Mouse (Mus musculus) embryonic facial prominence, embryonic 12.5 days (tissue): ENCODE data around the gene Glipr1l2. TPM values are rescaled to one million over a fixed set of nuclear protein-coding genes. Genes with fewer than 3 reads are reported as not detected.
"Not testable (repeated sequence)": the region's sequence is repeated elsewhere in the genome, so short reads cannot be mapped to it uniquely, and the experiment has no call there.

Experiments used
- ATAC-seq: fragments of 200-750 bp; cut with Nextera tagmentation; 2 replicates; pipeline ENCODE4 v1.8.0; 2017; ENCODE audit not compliant: insufficient number of reproducible peaks, insufficient read depth, low FRiP score, low TSS enrichment
- H3K27ac ChIP-seq: fragments of 300-500 bp; sonication (generic); 2 replicates; pipeline ENCODE4 v1.5.1; 2016; ENCODE audit warnings: mild to moderate bottlenecking
- H3K27me3 ChIP-seq: fragments of 300-500 bp; sonication (generic); 2 replicates; pipeline ENCODE4 v1.6.1; 2016; ENCODE audit warnings: mild to moderate bottlenecking, moderate library complexity
- H3K36me3 ChIP-seq: fragments of 300-500 bp; sonication (generic); 2 replicates; pipeline ENCODE4 v1.6.1; 2016; ENCODE audit warnings: mild to moderate bottlenecking
- H3K4me1 ChIP-seq: fragments of 300-500 bp; sonication (generic); 2 replicates; pipeline ENCODE4 v1.6.1; 2016
- H3K4me2 ChIP-seq: fragments of 300-500 bp; sonication (generic); replicated peaks from 2 replicates; pipeline ENCODE4 v1.6.1; 2016; ENCODE audit warnings: mild to moderate bottlenecking, moderate library complexity
- H3K4me3 ChIP-seq: fragments of 300-500 bp; sonication (generic); 2 replicates; pipeline ENCODE4 v1.5.1; 2016; ENCODE audit warnings: mild to moderate bottlenecking
- H3K9ac ChIP-seq: fragments of 300-500 bp; sonication (generic); 2 replicates; pipeline ENCODE4 v1.6.1; 2016; ENCODE audit warnings: mild to moderate bottlenecking, moderate library complexity
- H3K9me3 ChIP-seq: fragments of 300-500 bp; sonication (generic); 2 replicates; pipeline ENCODE4 v1.6.1; 2016; ENCODE audit warnings: mild to moderate bottlenecking, moderate library complexity
- WGBS: fragments of 180-500 bp; shearing (Covaris S2); methylation state at CpG from one replicate; pipeline ENCODE4 v1.1.7; 2016; 5-methylcytosine and 5-hydroxymethylcytosine counted together
- polyA plus RNA-seq: library from polyadenylated mRNA; unstranded; fragments of >200 nt; fragmentation: Nextera tagmentation; extraction: Ambion mirVana; gene quantifications from 2 replicates; pipeline ENCODE4 v1.2.1, GENCODE M21; 2016

Glipr1l2 gene
- polyA plus RNA-seq: not detected in 2 replicates

- ATAC-seq: no peak
- WGBS: 93% methylated on average over 14 of the region's 14 CpGs
- no peaks in the 10 kb centered on the region for H3K36me3 ChIP-seq
Measured at GRCm38 (mm10) chr10:112083157-112083556, at the start of gene Glipr1l2. Glipr1l2 (plus strand) TSS chr10:112083354.

DNA sequence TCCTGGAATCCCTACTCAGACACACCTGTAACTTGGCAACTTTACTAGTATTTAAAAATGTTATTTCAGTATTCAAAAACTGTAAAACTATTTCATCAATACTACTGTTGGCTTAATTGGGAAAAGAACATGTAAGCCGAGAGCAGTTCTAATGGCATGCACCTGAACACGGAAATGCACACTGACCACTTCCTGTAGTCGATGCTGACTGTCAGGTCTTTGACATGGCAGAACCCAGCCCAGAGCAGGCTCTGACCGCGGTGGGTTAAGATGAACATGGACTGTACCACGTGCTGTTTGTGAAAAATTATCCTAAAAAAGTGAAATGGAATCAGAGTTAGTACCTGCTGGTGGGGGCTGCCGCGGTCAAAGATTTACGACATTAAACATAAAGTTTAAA is 39.6 kb upstream of the Glipr1l2 start:
- not testable (repeated sequence) for H3K9ac ChIP-seq, ATAC-seq, H3K27me3 ChIP-seq, H3K9me3 ChIP-seq, H3K4me2 ChIP-seq, H3K27ac ChIP-seq, H3K4me3 ChIP-seq, H3K36me3 ChIP-seq, H3K4me1 ChIP-seq
- 78% methylated on average over 9 of the region's 9 CpGs for WGBS

More at GRCm38 (mm10) chr10:112083157-112083556, at the start of gene Glipr1l2:
- H3K4me1 ChIP-seq: no peaks in the 10 kb centered on the region
- H3K9me3 ChIP-seq: no peaks in the 10 kb centered on the region
- no peak within 1 kb of the TSS for H3K4me2 ChIP-seq
- no peak within 1 kb of the TSS for H3K4me3 ChIP-seq
- H3K9ac ChIP-seq: no peak within 1 kb of the TSS
- H3K27ac ChIP-seq: no peak within 1 kb of the TSS
- no peaks in the 10 kb centered on the region for H3K27me3 ChIP-seq

DNA sequence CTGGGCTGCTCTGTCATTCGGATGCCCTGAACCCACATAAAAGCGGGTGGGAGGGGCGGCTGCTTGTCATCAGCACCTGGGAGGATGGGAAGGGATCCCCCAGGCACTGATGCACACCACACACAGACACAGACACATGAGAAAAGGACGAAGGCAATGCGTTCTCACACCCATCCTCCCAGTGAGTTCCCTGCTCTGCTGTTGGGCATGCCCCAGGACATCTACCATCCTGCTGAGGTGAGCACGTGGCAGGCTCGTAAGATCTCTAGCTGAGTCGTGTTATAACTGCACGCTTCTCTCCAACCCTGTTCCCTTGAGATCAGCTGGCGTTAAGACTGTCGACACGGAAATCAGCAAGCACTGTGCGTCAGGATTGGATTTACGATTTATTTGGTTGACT is 38.9 kb upstream of the Glipr1l2 start:
- H3K4me1 ChIP-seq, ATAC-seq, H3K9ac ChIP-seq, H3K36me3 ChIP-seq, H3K9me3 ChIP-seq, H3K27ac ChIP-seq, H3K4me3 ChIP-seq, H3K27me3 ChIP-seq, H3K4me2 ChIP-seq: not testable (repeated sequence)
- 50% methylated on average over 14 of the region's 14 CpGs for WGBS

DNA sequence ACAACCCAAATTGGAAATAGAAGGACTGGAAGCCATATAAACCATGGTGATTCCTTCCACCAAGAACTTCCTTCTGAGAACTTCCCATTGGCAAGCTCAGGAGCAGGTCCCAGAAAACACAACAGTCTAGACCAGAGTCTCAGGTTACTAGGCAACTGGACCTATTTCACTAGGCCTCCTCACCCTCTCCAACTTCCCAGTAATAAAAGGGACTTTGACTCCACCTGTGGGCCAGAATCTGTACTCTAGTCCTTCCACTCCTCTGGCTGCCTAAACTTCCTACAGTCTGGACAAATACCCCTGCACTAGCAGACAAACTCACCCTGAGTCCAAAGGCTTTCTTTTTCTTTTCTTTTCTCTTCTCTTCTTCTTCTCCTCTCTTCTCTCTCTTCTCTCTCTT is 31.9 kb upstream of the Glipr1l2 start:
- no peak overlapping the region for H3K4me2 ChIP-seq
- H3K36me3 ChIP-seq: no peaks in the 10 kb centered on the region
- H3K9me3 ChIP-seq: no peaks in the 10 kb centered on the region
- H3K4me1 ChIP-seq: no peaks in the 10 kb centered on the region
- no peak for ATAC-seq
- no peak overlapping the region for H3K27ac ChIP-seq
- H3K27me3 ChIP-seq: no peaks in the 10 kb centered on the region
- H3K9ac ChIP-seq: no peak overlapping the region
- no peak overlapping the region for H3K4me3 ChIP-seq

DNA sequence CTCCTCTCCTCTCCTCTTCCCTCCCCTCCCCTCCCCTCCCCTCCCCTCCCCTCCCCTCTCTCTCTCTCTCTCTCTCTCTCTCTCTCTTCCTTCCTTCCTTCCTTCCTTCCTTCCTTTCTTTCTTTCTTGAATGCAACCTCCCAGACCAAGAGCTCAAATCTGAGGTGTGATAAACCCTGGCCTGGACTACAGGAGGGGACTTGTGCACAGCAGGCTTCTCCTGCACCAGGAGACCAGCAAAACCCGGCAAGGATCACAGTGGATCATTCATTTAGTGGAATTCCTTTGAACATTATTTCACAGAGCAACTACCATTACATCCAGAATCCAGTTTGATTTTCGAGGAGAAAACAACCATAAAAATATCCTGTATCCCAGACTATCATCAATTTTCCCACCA is 31.2 kb upstream of the Glipr1l2 start:
- WGBS: 60% methylated on average over 2 of the region's 2 CpGs
- not testable (repeated sequence) for H3K9me3 ChIP-seq, H3K4me3 ChIP-seq, H3K9ac ChIP-seq, H3K4me2 ChIP-seq, ATAC-seq, H3K4me1 ChIP-seq, H3K36me3 ChIP-seq, H3K27ac ChIP-seq, H3K27me3 ChIP-seq

DNA sequence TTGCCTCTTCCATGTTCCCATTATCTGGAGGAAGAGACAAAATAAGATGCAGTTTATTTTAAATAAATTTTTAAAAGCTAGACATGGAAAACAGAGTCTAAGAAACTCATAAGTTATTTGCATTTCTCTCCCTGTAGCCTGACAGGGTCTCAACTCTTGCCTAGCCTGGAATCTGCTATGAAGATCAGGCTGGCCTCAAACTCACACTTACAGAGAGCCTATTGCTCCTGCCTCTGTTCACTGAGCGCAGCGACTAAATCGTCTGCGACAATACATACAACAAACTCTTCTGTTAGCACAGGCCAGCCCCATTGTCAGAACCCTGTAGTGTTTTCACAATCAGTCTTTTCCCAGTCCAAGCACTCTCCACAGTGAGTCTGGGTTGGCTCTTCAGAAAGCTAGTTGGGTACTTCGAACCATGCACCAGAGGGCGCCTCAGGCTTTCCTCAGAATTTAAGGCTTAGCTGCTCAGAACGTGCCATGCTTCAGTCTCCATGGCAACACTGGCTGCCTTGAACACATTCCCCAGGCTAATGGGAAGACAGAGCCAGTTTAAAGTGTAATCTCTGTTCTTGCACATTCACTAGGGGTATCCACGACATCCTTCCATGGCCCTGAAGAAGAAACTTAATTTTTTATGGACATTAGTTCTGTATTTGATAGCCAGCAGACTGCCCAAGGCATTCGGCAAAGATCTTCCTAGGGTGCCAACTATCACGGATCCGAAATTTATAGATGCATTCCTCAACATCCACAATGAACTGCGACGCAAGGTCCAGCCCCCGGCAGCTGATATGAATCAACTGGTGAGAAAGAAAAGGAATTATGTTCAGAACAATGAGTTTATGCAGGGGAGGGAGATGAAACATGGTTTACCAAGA is 23.2 kb upstream of the Glipr1l2 start, which contains the start of gene Glipr1l1:
Gene Glipr1l1 (plus strand): TSS at position 488 of the 881 bp plus-strand sequence.
- WGBS: 54% methylated on average over 14 of the region's 14 CpGs
- H3K4me2 ChIP-seq: no peak within 1 kb of the TSS
- H3K9me3 ChIP-seq: no peaks in the 10 kb centered on the region
- no peak within 1 kb of the TSS for H3K9ac ChIP-seq
- H3K4me1 ChIP-seq: no peaks in the 10 kb centered on the region
- no peaks in the 10 kb centered on the region for H3K36me3 ChIP-seq
- peak; percentile 56; the same call in 1 of the 2 replicates for ATAC-seq
- H3K27me3 ChIP-seq: no peaks in the 10 kb centered on the region
- no peak within 1 kb of the TSS for H3K4me3 ChIP-seq
- H3K27ac ChIP-seq: no peak within 1 kb of the TSS

GRCm38 (mm10) chr10:112060583-112060934 is 22.6 kb upstream of the Glipr1l2 start:
- H3K9me3 ChIP-seq, H3K27me3 ChIP-seq, H3K4me3 ChIP-seq, H3K9ac ChIP-seq, H3K4me2 ChIP-seq, H3K27ac ChIP-seq, H3K36me3 ChIP-seq, ATAC-seq, H3K4me1 ChIP-seq: not testable (repeated sequence)
- WGBS: 84% methylated on average over 6 of the region's 6 CpGs

DNA sequence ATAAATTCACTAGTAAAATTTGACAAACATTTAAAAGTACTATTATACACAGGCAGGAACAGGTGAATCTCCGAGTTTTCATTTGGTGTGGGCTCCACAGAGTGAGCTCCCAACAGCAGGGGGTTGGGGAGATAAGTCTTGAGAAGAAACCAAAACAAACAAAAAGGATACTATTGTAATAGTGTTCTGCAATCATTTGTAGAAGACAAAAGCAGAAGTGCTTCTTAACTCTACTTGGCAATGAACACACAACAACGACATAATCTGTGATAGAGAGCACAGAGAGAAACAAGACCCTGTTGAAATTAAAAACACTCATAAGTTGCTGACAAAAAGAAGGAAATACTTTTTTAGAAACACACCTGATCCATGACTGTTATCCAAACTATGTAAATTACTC is 3.1 kb upstream of the Glipr1l2 start:
- no peak overlapping the region for H3K27ac ChIP-seq
- H3K4me1 ChIP-seq: no peaks in the 10 kb centered on the region
- WGBS: 49% methylated on average over 2 of the region's 2 CpGs
- ATAC-seq: no peak
- H3K27me3 ChIP-seq: no peaks in the 10 kb centered on the region
- no peak overlapping the region for H3K9ac ChIP-seq
- no peaks in the 10 kb centered on the region for H3K36me3 ChIP-seq
- no peak overlapping the region for H3K4me2 ChIP-seq
- H3K9me3 ChIP-seq: no peaks in the 10 kb centered on the region
- no peak overlapping the region for H3K4me3 ChIP-seq

DNA sequence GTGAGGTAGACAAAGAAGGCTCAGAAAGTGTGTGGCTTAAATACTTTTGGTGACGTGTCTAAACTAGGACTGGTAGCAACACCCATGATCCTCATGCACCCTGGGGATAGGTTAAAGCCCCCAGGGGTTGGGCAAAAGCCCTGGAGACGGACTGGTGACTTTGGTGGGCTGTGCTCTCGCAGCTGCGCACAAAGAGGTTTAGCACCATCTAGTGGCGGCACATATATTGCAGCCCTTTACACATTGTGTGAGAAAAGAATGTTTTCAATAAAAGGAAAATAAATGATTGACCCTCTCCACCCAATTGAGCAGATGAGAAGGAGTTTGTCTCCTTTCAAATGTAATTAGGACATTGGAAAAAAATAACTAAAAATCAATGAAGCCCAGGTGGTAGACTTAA is 22.6 kb downstream of the Glipr1l2 start:
- ATAC-seq, H3K27ac ChIP-seq, H3K4me3 ChIP-seq, H3K4me2 ChIP-seq, H3K9ac ChIP-seq, H3K9me3 ChIP-seq, H3K4me1 ChIP-seq, H3K36me3 ChIP-seq, H3K27me3 ChIP-seq: not testable (repeated sequence)
- WGBS: 3% methylated on average over 5 of the region's 5 CpGs

GRCm38 (mm10) chr10:112110401-112110800 is 27.2 kb downstream of the Glipr1l2 start:
- H3K36me3 ChIP-seq: no peaks in the 10 kb centered on the region
- H3K9ac ChIP-seq: no peak overlapping the region
- no peaks in the 10 kb centered on the region for H3K27me3 ChIP-seq
- no peaks in the 10 kb centered on the region for H3K4me1 ChIP-seq
- no peak overlapping the region for H3K4me3 ChIP-seq
- 93% methylated on average over 7 of the region's 7 CpGs for WGBS
- no peaks in the 10 kb centered on the region for H3K9me3 ChIP-seq
- H3K27ac ChIP-seq: no peak overlapping the region
- no peak overlapping the region for H3K4me2 ChIP-seq
- ATAC-seq: no peak

DNA sequence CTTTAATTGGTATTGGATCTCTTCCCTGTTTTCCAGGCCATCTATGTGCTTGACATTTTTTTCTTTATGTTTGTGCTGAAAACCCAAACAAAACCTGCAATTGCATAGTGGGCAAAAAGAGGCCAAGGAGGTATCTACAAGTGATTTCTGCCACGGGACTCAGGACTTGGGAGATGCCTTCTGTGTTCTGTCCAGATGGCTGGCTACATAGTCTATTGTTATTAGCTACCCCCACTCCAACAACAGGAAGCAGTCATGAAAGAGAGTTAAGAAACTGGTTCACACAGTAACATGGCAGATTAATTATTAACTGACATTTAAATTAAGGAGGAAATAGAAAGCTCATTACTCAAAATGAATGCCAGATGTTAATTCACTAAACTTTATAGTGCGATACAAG is 41.9 kb downstream of the Glipr1l2 start:
- H3K27me3 ChIP-seq, H3K4me2 ChIP-seq, H3K4me1 ChIP-seq, H3K36me3 ChIP-seq, H3K4me3 ChIP-seq, ATAC-seq, H3K9me3 ChIP-seq, H3K9ac ChIP-seq, H3K27ac ChIP-seq: not testable (repeated sequence)
- WGBS: 49% methylated on average over 2 of the region's 2 CpGs

DNA sequence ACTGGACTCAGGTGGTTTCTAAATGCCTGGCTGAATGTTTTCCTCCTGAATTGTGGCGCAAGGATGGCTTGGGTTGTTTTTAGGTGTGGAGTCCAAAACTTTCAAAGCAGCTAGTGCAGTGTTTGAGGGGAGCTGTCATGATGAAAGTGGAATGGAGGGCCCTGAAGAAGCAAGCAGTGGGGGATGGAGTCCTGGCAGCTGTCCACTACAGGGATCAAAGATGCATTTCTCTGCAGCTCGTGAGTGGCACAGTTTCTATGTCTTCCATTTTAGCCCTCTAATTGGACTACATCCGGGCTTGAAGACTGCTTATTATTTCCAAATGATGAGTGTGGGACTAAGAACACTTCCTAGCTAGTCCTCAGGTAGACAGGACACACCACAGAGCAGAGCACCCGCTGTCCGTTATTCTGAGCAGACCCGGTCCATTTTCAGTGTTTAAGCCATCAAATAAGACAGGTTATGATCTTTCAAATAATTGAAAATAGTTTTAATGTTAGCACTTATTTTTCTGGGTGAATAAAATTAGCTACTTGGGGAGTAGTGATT is 44.6 kb downstream of the Glipr1l2 start:
- ATAC-seq, H3K4me1 ChIP-seq, H3K4me3 ChIP-seq, H3K4me2 ChIP-seq, H3K36me3 ChIP-seq, H3K9ac ChIP-seq, H3K27ac ChIP-seq, H3K27me3 ChIP-seq, H3K9me3 ChIP-seq: not testable (repeated sequence)
- 72% methylated on average over 6 of the region's 6 CpGs for WGBS
